Comparison of ENCODE assay signal across 15 mouse cellular contexts in the genomic region with DNA sequence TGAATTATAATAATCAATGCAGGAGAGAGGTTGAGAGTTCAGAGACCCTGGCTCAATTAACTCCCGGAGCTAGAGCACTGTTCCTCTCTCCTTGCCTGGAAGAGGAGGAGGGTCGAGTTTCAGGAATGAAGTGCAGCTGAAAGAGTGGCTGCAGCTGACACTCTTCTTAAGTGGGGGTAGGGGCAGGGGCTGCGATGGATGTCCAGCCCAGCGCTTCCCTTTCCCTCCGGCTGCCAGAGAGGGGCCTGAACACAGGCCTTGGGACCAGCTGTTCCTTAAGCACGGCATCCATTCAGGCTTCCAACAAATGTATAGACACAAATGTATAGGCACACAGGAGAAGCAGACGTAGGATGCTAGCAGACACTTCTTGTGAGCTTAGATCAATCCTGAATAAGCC. TPM values are rescaled to one million over a fixed set of nuclear protein-coding genes. Genes with fewer than 3 reads are reported as not detected.
DNase-seq lines count a peak whose midpoint lies in the region; ATAC-seq and TF ChIP-seq lines count a peak whose summit lies in the region.
"Had no signal": no experiment of that assay in that cellular context is flagged by ENCODE, and none has a peak within 500 bp of the region (broad histone marks: within the 10 kb centered on the region; RNA-seq: fewer than 3 reads in every experiment).

No protein-coding gene starts in this region.

- no peak overlapping the region for H3K9ac ChIP-seq in intestine, embryonic 14.5 days (ENCODE audit: low read length)
- H3K9ac ChIP-seq in intestine, postnatal 0 days (ENCODE audit: low read depth, low read length): no peak overlapping the region
- no peak overlapping the region for H3K9ac ChIP-seq in hindbrain, embryonic 16.5 days (ENCODE audit: low read depth, low read length)
- H3K9ac ChIP-seq: liver, embryonic 15.5 days had no signal

- H3K27ac ChIP-seq in intestine, embryonic 14.5 days (ENCODE audit: low read depth): no peak overlapping the region
- H3K27ac ChIP-seq in intestine, postnatal 0 days (ENCODE audit: low read depth, low read length): no peak overlapping the region
- H3K27ac ChIP-seq in cortical plate, adult 2 months (ENCODE audit: insufficient read depth, low read length): peak overlapping the region; percentile 80
- 0 out of 2 replicates have a peak overlapping the region, but pooled peaks have one; percentile 1 for H3K27ac ChIP-seq in hindbrain, embryonic 16.5 days (ENCODE audit: low read depth, low read length)
- H3K27ac ChIP-seq: liver, embryonic 15.5 days had no signal

- no peak overlapping the region for H3K4me3 ChIP-seq in intestine, embryonic 14.5 days (ENCODE audit: low read depth, low read length)
- H3K4me3 ChIP-seq in intestine, postnatal 0 days (ENCODE audit: low read depth, low read length): no peak overlapping the region
- H3K4me3 ChIP-seq in cortical plate, adult 2 months (ENCODE audit: insufficient read depth, low read length): peak overlapping the region; percentile 94
- H3K4me3 ChIP-seq in hindbrain, embryonic 16.5 days (ENCODE audit: low read length): peak overlapping the region; percentile 5
- H3K4me3 ChIP-seq: liver, embryonic 15.5 days had no signal

- no peaks in the 10 kb centered on the region; the same call in 1 of the 2 replicates for H3K4me1 ChIP-seq in intestine, embryonic 14.5 days (replicated peaks; ENCODE audit: control insufficient read depth, insufficient read depth, low read length)
- peaks cover 4% of the 10 kb centered on the region; the same call in 1 of the 2 replicates for H3K4me1 ChIP-seq in intestine, postnatal 0 days (replicated peaks; ENCODE audit: control insufficient read depth, insufficient read depth, low read length)
- peaks cover 9% of the 10 kb centered on the region for H3K4me1 ChIP-seq in cortical plate, adult 2 months (ENCODE audit: control insufficient read depth, insufficient read depth, low read length)
- H3K4me1 ChIP-seq in hindbrain, embryonic 16.5 days (ENCODE audit: control insufficient read depth, insufficient read depth, low read depth, low read length): peaks cover 8% of the 10 kb centered on the region

- no peak for TF ChIP-seq POLR2A in cortical plate, adult 2 months (IDR thresholded peaks at IDR 0.05; ENCODE audit: extremely low read depth, insufficient read depth, low read length)

- peak; percentile 61 for DNase-seq in embryo, embryonic 10 days (ENCODE audit: low spot score)
- DNase-seq in embryo, embryonic 9.5 days (ENCODE audit: extremely low spot score): no peak
- peak; percentile 43 for DNase-seq in intestine, embryonic 14.5 days (ENCODE audit: low spot score)
- DNase-seq in adipocyte (ENCODE audit: low spot score): no peak
- DNase-seq: adrenal gland, adult 8-10 months; cerebellum, postnatal 25 days; kidney, adult 18-20 months; kidney, postnatal 4 days; retina, postnatal 1 day had no signal

- peaks cover 17% of the 10 kb centered on the region for H3K27me3 ChIP-seq in intestine, embryonic 14.5 days (replicated peaks; ENCODE audit: control insufficient read depth, insufficient read depth, low read length)
- no peaks in the 10 kb centered on the region for H3K27me3 ChIP-seq in intestine, postnatal 0 days (replicated peaks; ENCODE audit: control insufficient read depth, insufficient read depth, low read length)
- H3K27me3 ChIP-seq in hindbrain, embryonic 16.5 days (replicated peaks; ENCODE audit: control insufficient read depth, insufficient read depth, low read length): no peaks in the 10 kb centered on the region; the same call in 1 of the 2 replicates

- no peak for TF ChIP-seq CTCF in intestine, postnatal 0 days (IDR thresholded peaks at IDR 0.05; ENCODE audit: low read depth)
- no peak for TF ChIP-seq CTCF in cortical plate, adult 2 months (IDR thresholded peaks at IDR 0.05; ENCODE audit: extremely low read depth, insufficient read depth, low read length)

- H3K4me2 ChIP-seq in intestine, embryonic 14.5 days (ENCODE audit: low read length): no peak overlapping the region
- no peak overlapping the region for H3K4me2 ChIP-seq in intestine, postnatal 0 days (replicated peaks; ENCODE audit: low read depth)
- H3K4me2 ChIP-seq in hindbrain, embryonic 16.5 days (ENCODE audit: low read length): peak overlapping the region; percentile 99
- H3K4me2 ChIP-seq: liver, embryonic 15.5 days had no signal

- H3K36me3 ChIP-seq in intestine, embryonic 14.5 days (ENCODE audit: control insufficient read depth, insufficient read depth, low read length): no peaks in the 10 kb centered on the region
- no peaks in the 10 kb centered on the region for H3K36me3 ChIP-seq in intestine, postnatal 0 days (ENCODE audit: control insufficient read depth, insufficient read depth)
- no peaks in the 10 kb centered on the region for H3K36me3 ChIP-seq in hindbrain, embryonic 16.5 days (ENCODE audit: control insufficient read depth, insufficient read depth, low read length)
- H3K36me3 ChIP-seq: liver, embryonic 15.5 days had no signal

- WGBS in intestine, embryonic 14.5 days: 18% methylated on average over 7 of the region's 7 CpGs
- WGBS in intestine, postnatal 0 days: 43% methylated on average over 7 of the region's 7 CpGs
- 31% methylated on average over 7 of the region's 7 CpGs for WGBS in hindbrain, embryonic 16.5 days

- H3K9me3 ChIP-seq in intestine, embryonic 14.5 days (ENCODE audit: control insufficient read depth, low read length): no peaks in the 10 kb centered on the region
- H3K9me3 ChIP-seq in intestine, postnatal 0 days (ENCODE audit: control insufficient read depth): no peaks in the 10 kb centered on the region
- H3K9me3 ChIP-seq in hindbrain, embryonic 16.5 days (ENCODE audit: control insufficient read depth, low read length): no peaks in the 10 kb centered on the region
- H3K9me3 ChIP-seq: liver, embryonic 15.5 days had no signal

- no peak for ATAC-seq in intestine, embryonic 14.5 days (replicated peaks; ENCODE audit: low FRiP score, low TSS enrichment, low read depth)
- ATAC-seq in intestine, postnatal 0 days: no peak
- no peak for ATAC-seq in hindbrain, embryonic 16.5 days
- no peak for ATAC-seq in erythroblast, adult 5-6 weeks (replicated peaks; ENCODE audit: low FRiP score, poor library complexity, severe bottlenecking)

RNA-seq across cellular contexts. Expression of a gene that starts 3.2 kb away (rescaled TPM):
- polyA plus RNA-seq in intestine, embryonic 14.5 days (2014; fragmentation: Nextera tagmentation; extraction: Ambion mirVana): 0.81 and 1.1 TPM in 2 replicates
- polyA plus RNA-seq in intestine, postnatal 0 days (2015; fragmentation: Nextera tagmentation; extraction: Ambion mirVana): 1.5 and 2.3 TPM in 2 replicates
- 71.9 and 75.2 TPM in 2 replicates for polyA plus RNA-seq in cortical plate, adult 2 months (2012; rRNA removed)
- polyA plus RNA-seq in hindbrain, embryonic 16.5 days (2015; fragmentation: Nextera tagmentation; extraction: Ambion mirVana): 13.7 and 13.9 TPM in 2 replicates
- 0.21 TPM in 1 of 2 replicates, not detected in the other for total RNA-seq in erythroblast, adult 5-6 weeks (2015; ENCODE audit: low replicate concordance)
- 0.28 TPM in 1 of 2 replicates, not detected in the other for total RNA-seq in erythroblast, adult 5-6 weeks (2017; ENCODE audit: low replicate concordance)
- total RNA-seq: megakaryocyte progenitor cell, adult 5-6 weeks had no signal

RNA-seq across cellular contexts. Expression of a gene that starts 20.2 kb away (rescaled TPM):
- 38.2 and 43.9 TPM in 2 replicates for polyA plus RNA-seq in intestine, embryonic 14.5 days (2014; fragmentation: Nextera tagmentation; extraction: Ambion mirVana)
- polyA plus RNA-seq in intestine, postnatal 0 days (2015; fragmentation: Nextera tagmentation; extraction: Ambion mirVana): 11.4 and 12.8 TPM in 2 replicates
- 9.1 and 9.4 TPM in 2 replicates for polyA plus RNA-seq in cortical plate, adult 2 months (2012; rRNA removed)
- 19.4 and 21.9 TPM in 2 replicates for polyA plus RNA-seq in hindbrain, embryonic 16.5 days (2015; fragmentation: Nextera tagmentation; extraction: Ambion mirVana)
- total RNA-seq in erythroblast, adult 5-6 weeks (2015; ENCODE audit: low replicate concordance): 6.3 and 10.8 TPM in 2 replicates
- total RNA-seq in erythroblast, adult 5-6 weeks (2017; ENCODE audit: low replicate concordance): 9.5 and 12.3 TPM in 2 replicates

Comparison
In these comparisons a context has a peak if more than half of its experiments do, and no peak if none do; other contexts are left out.
1. DNase-seq: peak in embryo, embryonic 10 days (single experiment) and intestine, embryonic 14.5 days (single experiment); none in embryo, embryonic 9.5 days (single experiment) and adipocyte (single experiment).
2. H3K27ac ChIP-seq: peak in cortical plate, adult 2 months (single experiment) and hindbrain, embryonic 16.5 days (single experiment); none in intestine, embryonic 14.5 days (single experiment) and intestine, postnatal 0 days (single experiment).
3. H3K4me3 ChIP-seq: peak in cortical plate, adult 2 months (single experiment) and hindbrain, embryonic 16.5 days (single experiment); none in intestine, embryonic 14.5 days (single experiment) and intestine, postnatal 0 days (single experiment).